Mouse (Mus musculus): ENCODE results near the gene 4930402H24Rik. TPM values are rescaled to one million over a fixed set of nuclear protein-coding genes. Genes with fewer than 3 reads are reported as not detected.
"Not testable (repeated sequence)": the region's sequence is repeated elsewhere in the genome, so short reads cannot be mapped to it uniquely, and the experiment has no call there.

4930402H24Rik gene
- total RNA-seq, 1 experiment from 2014 or later = 16.4 TPM

DNA sequence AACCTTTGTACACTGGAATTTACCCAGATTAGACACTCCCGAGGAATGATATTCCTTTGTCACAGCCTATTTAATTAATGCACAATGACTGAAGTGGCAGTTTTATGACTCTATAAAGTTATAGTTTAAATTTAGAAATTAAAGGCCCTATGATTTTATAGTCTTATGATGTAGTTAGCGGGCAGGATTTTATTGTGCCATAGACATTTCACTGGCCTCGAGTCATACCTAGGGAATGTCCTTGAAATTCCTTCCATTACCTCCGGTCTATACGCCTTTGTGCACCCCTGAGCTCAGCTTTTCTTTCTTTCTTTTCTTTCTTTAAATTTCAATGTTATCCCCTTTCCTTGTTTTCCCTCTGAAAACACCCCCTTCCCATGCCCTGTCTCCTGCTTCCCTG is 35.3 kb downstream of the 4930402H24Rik start:
- no peak for ATAC-seq (replicated peaks; ENCODE audit: low read depth, poor library complexity, severe bottlenecking)

DNA sequence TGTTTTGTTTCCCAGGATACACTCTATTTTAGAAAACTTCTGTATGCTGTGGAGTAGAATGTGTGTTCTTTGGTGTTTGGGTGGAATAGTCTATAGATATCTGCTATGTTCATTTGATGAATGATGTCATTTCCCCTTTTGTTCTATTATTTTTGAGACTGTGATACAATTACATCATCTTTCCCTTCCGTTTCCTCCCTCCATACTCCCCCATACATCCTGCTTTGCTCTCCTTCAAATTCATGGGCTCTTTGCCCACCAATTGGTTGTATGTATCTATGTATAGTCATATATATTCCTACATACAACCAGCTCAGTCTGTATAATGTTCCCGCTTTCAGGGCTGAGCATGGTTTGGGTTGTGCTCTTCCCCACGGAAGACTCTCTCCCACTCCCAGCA is 44.1 kb downstream of the 4930402H24Rik start:
- ATAC-seq (replicated peaks; ENCODE audit: low read depth, poor library complexity, severe bottlenecking) = no peak

DNA sequence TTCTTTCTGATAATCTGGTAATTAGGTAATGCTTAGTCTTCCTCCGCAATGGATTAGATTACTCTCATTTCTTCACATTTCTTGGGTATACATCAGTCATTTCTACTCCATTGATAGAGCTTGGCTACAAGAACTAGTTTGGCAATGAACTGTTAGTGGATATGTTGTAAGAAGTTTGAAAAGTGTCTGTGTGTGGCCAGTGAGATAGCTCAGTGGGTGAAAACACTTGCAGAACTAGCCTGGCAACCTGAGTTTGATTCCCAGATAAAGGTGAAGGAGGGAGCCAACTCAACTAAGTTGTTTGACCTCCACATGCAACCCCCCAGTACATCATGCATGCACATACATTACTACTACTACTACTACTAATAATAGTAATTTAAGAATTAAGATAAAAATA is 53.2 kb downstream of the 4930402H24Rik start:
- no peak for ATAC-seq (replicated peaks; ENCODE audit: low read depth, poor library complexity, severe bottlenecking)

DNA sequence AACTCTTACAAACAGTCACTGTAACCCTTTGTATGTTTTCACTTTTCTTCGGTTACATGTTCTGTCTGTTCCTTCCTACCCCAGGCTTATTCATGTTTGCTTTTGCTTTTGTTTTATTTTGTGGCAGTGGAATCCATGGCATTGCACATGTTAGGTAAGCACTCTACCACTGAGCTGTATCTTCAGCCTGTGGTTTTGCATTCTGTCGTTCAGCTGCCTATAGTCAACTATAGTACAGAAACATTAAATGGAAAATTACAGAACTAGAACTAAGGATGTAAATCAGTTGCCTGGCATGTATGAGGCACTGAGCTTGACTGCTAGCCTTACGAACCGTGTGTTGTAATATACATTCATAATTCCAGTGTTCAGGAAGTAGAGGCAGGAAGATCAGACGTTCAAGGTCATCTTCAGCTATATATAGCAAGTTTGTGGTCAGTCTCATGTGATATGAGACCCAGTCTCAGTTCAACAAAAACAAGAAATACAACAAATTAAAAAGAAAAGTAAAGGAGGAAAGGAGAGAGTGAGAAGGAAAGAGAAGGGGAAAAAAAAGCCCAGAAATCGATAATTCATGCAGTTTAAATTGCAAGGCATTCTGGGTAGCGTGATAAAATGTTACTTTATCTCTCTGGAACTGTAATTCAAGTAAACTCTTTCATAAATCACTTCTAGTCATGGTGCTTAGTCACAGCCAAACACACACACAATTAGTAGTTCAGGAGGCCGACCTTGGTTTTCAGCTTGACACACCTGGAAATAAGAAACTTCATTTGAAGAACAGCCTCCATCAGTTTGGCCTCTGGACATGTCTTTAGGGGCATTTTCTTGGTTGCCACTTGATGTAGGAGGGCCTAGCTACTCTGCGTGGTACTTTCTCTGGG is 54.6 kb downstream of the 4930402H24Rik start:
- ATAC-seq (replicated peaks; ENCODE audit: low read depth, poor library complexity, severe bottlenecking) = no peak

DNA sequence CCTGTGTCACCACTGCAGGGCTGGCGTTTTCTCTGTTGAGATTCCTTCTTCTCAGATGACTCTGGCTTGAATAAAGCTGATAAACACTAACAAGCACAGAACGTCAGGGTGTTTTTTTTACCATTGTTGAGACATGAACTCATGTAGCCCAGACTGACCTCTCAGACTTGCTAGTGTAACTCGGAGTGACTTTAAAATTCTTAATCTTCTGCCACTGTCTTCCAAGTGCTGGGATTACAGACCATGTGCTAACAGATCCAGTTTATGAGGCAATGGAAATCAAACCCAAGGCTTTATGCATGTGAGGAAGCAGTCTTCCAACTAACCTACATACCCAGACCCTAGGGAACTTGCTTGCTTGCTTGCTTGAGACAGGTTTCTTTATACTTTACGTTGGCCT is 56.5 kb downstream of the 4930402H24Rik start:
- no peak for ATAC-seq (replicated peaks; ENCODE audit: low read depth, poor library complexity, severe bottlenecking)

DNA sequence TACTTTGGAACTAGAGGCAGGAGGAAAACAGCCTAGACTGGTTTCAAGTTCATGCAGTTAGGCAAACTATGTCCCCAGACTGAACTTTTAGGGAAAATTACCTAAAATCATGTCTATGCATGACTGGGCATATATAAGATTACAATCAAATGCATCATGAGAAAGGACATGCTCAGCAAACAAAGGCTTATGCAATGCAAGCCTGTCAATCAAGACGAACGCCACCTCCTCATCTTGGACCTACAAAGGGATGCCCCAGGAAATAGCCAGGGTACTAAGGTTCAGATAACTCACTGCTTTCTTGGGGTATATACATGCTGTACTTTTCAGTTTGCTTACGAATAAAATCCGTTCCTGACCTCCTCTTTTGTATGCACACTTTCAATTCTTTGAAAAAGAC is 57.9 kb downstream of the 4930402H24Rik start:
- ATAC-seq (replicated peaks; ENCODE audit: low read depth, poor library complexity, severe bottlenecking) = no peak

DNA sequence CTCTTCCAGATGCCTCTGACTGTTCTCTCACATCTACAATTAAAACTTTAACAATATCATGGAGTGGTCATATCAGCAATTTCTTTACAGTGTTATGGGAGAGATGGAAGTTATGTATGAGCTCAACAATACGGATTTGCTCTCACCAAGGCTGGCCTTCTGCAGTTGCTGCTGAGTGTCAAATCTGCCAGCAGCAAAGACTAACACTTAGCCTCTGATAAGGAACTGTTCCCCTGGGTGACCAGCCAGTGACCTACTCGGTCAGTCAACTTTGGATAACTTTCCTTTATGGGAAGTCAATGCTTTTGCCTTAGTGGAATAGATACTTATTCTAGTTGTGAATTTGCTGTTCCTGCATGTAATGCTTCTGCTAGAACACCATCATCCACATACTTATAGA is 62.6 kb downstream of the 4930402H24Rik start:
- ATAC-seq (replicated peaks; ENCODE audit: low read depth, poor library complexity, severe bottlenecking) = no peak

DNA sequence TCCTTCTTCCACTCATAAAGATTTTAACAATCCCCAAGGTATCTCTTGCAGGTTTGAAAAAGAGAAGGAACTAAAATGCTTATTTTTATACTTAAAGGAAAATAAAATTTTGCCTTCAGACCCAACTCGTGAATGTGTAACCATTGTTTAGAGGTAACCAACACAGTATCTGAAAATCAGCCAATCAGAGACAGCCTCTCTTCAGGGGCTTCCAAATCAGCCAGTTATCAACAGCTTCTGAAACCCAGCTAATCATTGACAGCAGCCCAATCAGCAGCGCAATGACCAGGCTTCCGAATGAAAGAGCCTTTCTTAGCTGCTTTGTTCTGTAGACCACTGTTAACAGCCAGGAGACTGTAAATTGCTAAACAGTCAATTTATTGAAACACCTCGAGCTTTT is 65.4 kb downstream of the 4930402H24Rik start:
- peak; percentile 36 for ATAC-seq (replicated peaks; ENCODE audit: low read depth, poor library complexity, severe bottlenecking)

DNA sequence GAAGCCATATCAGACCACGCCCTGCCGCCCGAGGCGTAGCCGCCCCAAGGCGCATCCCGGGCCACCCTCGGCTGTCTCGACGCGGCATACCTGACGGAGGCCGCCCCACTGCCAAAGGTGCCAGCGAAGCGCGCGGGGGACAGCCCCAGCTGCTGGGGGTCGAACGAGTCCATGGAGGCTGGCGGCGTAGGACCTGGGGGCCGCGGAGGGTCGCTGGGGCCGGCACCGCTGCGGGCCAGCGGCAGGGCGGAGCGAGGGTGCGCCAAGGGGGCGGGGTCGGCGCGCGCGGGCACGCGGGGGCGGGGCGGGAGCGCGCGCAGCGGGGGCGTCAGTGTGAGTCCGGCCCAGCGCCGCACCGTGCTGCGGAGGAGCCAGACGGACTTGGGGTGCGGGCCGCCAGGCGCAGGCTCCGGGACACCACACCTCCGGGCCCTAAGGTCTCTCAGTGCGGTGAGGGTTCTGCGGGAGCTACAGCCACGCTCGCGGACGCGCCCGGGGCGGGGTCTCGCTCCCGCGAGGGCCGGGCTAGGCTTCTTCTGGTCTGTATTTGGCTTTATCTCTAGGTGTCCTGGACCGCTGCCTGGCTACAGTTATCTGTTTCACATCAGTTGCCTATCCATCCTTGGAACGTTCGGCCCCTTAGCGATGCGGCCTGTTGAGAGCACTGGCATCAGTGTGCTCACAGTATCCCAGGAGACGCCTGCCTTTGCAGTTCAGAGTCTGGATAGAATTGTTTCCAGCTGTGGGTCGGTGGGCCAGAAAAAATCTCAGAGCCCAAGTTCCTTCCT is 66.1 kb downstream of the 4930402H24Rik start:
- ATAC-seq (replicated peaks; ENCODE audit: low read depth, poor library complexity, severe bottlenecking) = peak; percentile 67

DNA sequence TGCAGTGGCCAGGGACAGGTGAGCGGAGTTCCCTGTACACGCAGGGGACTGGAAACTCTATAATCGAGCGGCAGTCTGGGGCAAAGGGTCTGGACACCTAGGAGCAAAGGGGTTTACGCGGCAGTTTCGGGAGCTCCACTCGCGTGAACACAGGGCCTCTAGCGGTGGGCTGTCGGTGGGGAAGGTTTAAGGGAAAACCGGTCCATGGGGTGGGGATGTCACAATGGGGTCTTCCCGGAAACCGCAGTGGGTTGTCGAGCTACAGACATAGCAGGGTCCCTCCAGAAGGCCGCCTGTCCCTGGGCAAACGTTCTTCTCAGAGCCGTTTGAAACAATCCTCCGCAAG is 66.7 kb downstream of the 4930402H24Rik start:
- ATAC-seq (replicated peaks; ENCODE audit: low read depth, poor library complexity, severe bottlenecking) = peak; percentile 64

DNA sequence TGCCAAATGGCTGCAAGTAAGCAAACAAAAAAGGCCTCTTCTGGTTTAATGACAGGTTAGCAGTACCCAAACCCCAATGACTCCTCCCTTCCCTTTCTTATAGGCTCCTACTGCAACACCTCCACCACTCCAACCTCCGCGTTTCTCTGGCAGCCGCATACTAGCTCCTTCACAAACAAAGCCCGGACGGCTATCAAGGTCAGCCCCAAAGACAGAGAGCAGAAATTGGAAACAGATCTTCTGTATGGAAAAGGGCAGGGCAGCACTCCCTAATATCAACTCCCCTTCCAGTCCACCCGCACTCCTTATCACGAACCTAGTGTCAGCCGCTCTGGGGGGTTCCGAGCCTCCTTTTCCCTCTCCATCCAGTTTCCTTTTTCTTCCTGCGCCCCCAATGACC is 67.1 kb downstream of the 4930402H24Rik start:
- ATAC-seq (replicated peaks; ENCODE audit: low read depth, poor library complexity, severe bottlenecking) = peak; percentile 31; the same call in 1 of the 2 replicates

DNA sequence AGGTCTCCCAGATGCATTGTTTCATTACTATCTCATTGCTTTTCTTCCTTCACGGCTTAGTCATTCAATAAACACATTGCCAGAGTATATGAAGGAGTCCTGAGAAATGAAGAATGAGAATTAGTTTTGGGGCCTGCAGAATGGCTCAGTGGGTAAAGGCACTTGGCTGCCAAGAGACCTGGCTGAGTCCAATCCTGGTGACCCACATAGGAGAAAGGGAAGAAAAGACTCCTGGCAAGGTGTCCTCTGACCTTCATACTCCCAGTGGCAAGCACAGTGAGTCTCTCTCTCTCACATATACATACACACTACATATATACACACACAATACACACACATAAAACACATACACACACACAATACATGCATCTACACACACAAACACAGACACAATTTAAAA is 68.1 kb downstream of the 4930402H24Rik start:
- no peak for ATAC-seq (replicated peaks; ENCODE audit: low read depth, poor library complexity, severe bottlenecking)

DNA sequence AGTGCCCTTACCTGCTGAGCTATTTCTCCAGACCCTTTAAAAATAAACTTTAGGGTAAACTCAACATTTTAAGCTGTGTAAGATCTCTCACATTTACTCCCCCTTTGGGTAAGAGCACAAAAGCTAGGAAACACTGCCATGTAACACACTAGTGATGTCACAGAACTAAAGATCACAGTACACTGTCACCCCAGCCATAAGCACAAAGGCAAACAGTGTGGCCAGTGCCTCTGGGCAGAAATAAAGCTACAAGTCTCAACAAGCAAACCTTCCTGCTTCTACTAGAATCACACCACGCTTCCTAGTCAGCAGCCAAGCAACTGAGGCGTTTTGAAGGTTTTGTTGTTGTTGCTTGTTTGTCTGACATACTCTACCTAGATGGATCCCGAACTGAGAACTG is 72.5 kb downstream of the 4930402H24Rik start:
- no peak for ATAC-seq (replicated peaks; ENCODE audit: low read depth, poor library complexity, severe bottlenecking)

DNA sequence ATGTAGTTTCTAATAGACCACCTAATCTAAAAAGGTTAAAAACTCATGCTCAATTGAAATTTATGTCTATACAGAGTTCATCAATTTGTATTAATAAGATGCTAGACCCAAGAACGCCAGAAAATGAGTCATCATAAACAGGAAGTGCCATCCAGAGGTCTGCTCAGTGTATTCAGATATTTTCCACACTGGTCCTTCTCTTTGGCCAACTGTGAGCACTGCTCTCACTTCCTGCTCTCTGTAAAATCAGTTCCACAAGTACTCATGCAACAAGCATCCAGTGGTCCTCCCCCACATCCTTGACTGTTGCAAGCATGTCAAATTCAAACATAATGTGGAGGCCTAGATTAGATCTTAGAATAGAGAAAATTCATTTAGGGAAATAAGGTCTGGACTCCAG is 73.6 kb downstream of the 4930402H24Rik start:
- ATAC-seq (replicated peaks; ENCODE audit: low read depth, poor library complexity, severe bottlenecking) = peak; percentile 62

DNA sequence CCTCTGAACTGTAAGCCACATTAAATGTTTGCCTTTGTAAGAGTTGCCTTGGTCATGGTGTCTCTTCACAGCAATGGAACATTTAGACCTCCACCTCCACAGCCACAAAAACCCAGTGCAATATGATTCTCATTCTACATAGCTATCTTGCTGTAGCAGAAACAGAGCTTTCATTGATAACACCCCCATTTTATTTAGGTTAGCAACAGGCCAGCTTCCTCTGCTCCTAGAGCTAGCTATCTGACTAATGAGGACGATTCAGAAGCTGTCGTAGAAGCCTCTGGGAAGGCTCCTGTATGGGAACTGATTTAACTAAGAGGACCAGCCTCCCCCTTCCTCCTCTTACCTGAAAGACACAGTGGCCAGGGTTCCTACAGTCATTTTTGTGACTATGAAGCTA is 74.2 kb downstream of the 4930402H24Rik start:
- 0 out of 2 replicates have a peak, but pooled peaks have one; percentile 18 for ATAC-seq (replicated peaks; ENCODE audit: low read depth, poor library complexity, severe bottlenecking)

DNA sequence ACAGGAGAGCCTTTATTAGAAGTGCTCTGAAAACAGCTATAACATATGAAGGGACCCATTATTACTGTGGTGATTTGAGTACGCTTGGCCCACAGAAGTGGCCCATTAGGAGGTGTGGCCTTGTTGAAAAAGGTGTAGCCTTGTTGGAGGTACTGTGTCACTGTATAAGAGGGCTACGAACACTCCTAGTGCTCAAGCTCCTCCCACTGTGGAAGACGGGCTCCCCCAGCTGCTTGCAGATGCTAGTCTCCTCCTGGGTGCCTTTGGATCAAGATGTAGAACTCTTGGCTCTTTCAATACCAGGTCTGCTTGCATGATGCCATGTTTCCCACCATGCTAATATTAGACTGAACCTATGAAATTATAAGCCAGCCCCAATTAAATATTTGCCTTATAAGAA is 76.0 kb downstream of the 4930402H24Rik start:
- no peak for ATAC-seq (replicated peaks; ENCODE audit: low read depth, poor library complexity, severe bottlenecking)

DNA sequence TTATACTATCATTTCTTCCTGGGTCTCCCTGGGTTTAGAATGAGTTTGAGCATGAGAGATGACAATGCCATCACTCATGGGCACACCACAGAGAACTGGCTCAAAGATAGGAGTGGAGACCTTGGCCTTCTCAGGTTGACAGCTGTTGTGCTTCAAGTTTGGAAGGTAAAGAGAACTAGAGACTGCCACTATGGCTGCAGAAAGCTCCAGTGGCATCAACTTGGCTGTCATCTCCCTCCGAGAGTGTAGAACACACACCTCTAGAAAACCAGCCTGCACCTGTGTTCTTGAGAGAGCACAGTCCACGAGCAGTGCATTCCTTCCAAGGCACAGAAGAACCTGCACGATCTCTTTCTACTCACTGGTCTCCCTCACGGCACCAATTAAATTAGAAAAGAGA is 76.7 kb downstream of the 4930402H24Rik start:
- ATAC-seq (replicated peaks; ENCODE audit: low read depth, poor library complexity, severe bottlenecking) = no peak

DNA sequence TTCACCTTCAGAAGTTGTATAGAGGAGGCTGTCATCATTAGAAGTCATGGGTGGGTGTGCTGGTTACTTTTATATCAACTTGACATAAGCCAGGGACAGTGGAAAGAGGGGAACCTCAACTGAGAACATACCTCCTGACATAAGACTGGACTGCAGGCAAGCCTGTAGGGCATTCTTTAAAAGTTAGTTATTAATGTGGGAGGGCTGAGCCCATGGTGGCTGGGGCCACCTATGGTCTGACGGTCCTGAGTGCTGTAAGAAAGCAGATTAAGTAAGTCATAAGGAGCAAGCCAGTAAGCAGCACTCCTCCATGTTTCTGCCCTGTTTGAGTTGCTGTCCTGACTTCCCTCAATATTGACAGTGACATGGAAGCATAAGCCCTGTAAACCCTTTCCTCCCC is 77.5 kb downstream of the 4930402H24Rik start:
- no peak for ATAC-seq (replicated peaks; ENCODE audit: low read depth, poor library complexity, severe bottlenecking)

DNA sequence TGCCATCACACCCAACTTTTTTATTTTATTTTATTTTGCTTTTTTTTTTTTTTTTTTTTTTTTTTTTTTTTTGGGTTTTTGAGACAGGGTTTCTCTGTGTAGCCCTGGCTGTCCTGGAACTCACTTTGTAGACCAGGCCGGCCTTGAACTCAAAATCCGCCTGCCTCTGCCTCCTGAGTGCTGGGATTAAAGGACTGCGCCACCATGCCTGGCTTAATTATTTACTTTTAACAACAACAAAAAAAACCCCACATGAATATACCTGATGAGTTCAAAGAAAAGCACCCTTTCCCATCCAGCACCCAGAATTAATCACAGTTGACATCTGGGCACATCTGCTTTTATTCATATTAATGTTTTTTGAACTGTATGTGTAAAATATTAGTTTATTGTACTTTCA is 78.1 kb downstream of the 4930402H24Rik start:
- ATAC-seq (replicated peaks; ENCODE audit: low read depth, poor library complexity, severe bottlenecking) = not testable (repeated sequence)

DNA sequence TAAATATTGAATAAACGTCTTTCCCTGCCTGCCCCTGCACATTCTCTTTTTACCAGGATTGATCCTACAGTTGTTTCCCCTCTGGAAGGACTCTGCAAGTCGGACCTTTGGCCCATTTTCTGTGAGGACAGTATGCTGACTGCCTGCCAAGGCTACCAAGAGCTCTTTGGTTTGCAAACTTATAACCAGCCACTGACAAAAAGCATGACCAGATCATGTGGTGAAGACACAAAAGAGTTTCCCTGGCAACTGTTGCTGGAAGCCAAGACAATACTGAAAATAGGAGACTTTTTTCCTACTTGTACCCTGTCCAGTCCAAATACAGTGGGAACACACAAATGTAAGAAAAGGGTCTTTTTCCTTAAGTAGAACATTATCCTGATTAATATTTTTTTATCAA is 78.8 kb downstream of the 4930402H24Rik start:
- ATAC-seq (replicated peaks; ENCODE audit: low read depth, poor library complexity, severe bottlenecking) = no peak
